Mouse (Mus musculus): ENCODE results near the gene Phox2a.

Gene Phox2a

DNA sequence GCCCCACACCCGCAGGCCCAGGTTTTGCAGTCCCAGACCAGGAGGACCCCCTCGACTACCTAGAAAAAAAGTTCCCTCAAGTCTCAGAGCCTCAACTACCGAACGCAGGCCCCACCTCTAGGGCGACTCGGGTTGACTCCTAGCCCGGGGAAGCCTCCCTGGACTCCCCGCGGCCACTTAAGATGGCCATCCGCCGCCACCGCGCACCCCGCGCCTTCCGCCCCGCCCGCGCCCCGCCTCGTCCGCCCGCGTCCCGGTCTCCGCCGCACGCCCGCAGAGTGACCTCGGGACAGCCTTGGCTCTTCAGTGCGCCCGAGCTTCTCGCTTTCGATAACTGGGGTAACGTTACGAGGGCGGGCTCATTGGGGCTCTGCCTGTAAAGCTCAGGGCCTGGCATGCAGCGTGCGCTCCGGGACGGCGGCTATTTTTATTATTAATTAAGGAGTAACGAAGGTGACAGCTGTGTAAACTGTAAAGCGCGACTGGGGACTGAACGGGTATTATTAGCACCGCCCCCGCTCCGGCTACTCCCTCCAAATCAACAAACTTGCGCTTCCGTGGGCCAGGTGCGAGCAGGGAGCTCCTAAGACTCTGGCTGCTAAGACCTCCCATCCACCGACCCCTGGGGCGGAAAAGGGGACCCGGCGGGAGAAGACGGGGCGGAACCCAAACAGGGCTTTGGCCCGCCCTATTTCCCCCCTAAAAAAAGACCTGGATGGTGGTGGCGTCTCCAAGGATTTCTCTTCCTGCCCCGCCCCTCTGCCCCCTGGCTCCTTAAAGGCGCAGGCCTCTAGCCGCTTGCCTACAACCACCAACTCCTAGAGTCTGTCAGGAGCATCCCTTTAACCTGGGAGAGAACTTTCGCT lies 19.7 kb downstream of the Phox2a start, which contains the start of gene Inppl1:
Gene Inppl1, minus strand, starts transcription at position 624 of the 866 bp plus-strand sequence.
- peak; percentile 70 for DNase-seq (ENCODE audit: low read depth)

DNA sequence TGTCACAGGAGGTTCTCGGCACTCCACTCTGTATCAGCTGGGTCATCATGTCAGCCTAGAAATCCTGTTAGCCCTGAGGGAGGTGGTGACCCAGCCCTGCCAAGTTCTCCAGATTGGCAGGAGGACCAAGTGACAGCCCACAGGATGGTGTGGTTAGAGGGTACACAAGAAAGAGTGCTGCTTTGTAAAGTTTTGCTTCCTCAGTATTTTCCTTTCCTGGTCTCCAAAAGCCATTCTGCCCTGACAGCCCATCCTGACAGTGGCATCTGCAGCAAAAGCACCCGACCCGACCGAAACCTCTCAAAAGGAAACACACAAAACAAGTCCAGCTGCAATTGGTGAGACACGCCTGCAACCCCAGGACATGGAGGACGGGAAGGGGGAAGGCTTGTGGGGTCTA lies 26.1 kb downstream of the Phox2a start:
- DNase-seq (ENCODE audit: low read depth): no peak

DNA sequence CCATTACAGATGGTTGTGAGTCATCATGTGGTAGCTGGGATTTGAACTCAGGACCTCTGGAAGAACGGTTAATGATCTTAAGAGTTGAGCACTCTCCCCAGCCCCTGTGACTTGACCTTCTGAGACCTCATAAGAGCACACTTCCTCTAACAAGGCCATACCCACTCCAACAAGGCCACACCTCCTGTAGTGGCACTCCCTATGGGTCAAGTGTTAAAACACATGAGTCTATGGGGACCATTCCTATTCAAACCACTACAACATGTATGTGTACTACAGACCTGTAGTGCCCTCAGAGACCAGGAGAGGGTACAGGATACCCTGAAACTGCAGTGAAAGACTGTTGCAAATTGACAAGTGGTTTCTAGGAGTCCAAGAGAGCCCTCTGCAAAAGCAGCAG lies 29.8 kb downstream of the Phox2a start:
- no peak for DNase-seq (ENCODE audit: low read depth)

DNA sequence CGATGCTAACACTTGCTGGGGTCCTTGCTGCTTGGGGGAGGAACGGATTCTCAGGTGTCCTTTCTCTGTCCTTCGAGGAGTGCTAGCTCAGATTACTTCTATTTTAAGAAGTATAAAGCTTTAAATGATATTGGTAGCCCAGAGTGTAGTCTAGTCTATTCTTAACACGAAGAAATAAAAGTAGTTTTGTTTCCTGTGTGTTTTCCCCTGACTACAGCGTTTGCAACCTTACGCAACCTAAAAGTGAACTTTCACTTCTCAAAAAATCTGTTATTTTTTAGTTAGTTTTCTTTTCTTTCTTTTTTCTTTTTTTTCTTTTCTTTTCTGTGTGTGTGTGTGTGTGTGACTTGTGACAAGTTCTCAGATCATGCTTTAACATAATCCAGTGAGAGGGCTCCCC lies 33.6 kb downstream of the Phox2a start:
- DNase-seq (ENCODE audit: low read depth): no peak

DNA sequence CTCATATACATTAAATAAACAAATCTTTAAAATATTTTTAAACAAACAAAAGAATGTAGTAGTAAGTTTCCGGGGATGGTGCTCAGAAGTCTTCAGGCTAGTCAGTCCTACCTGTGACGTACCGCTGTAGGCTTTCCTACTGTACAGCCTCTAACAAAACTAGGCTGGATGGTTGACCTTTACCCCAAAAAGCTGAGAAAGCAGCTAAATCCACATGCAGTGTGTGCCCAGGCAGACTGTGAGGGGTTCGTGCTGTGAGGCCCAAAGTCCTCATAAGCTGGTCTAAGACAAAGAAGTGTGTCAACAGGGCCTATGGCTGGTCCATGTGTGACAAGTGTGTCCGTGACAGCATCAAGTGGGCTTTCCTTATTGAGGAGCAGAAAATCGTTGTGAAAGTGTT lies 34.7 kb downstream of the Phox2a start:
- no peak for DNase-seq (ENCODE audit: low read depth)

DNA sequence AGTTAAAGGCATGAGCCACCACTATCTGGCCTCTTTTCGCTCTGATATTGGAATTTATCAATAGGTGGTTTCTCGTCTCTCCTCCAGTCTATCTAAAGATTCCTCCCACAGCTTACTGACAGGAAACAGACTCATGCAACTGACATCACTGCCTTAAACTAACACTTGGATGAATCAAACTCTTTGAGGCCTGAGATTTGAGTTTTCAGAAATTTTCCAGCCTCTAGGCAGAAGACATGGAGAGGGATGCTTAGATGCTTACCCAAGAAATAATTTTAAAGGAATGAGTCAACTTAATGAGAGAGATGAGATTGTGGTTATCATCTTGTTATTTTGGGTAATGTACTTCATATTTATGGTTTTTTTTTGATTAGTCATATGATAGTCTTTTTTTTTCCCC lies 35.7 kb downstream of the Phox2a start:
- no peak for DNase-seq (ENCODE audit: low read depth)

DNA sequence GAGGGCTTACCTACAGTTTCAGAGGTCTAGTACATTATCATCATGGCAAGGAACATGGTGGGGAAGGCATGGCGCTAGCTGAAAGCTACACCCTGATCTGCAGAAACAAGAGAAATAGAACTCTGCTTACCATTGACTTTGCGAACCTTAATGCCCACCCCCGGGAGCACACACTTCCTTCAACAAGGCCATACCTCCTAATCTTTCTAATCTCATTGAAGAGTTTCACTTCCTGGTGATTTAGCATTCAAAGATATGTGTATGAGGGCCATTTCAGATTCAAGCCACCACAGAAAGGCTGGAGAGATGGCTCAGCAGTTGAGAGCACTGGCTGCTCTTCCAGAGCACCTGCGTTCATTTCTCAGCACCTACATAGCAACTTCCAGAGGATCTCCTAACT lies 39.0 kb downstream of the Phox2a start, which contains the start of gene Folr2:
Gene Folr2, minus strand, starts transcription at position 101 of the 400 bp plus-strand sequence.
- no peak for DNase-seq (ENCODE audit: low read depth)

DNA sequence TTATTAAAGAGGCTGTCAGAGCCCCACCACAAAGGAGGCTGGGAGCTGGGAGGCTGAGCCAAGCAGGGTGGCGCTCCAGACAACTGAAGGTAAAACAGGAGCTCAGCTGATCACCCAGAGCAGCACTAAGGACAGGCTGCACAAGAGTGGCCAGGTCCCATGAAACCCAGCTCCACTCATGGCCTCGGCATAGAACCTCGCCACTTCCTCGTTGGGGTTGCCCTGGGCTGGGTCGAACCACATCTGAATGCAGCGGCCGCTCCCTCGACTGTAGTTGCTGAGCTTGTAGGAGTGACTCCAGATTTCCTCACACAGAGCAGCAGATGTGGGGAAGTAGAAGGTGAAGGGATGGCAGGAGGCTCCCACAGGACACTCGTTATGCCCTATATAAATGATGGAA lies 40.2 kb downstream of the Phox2a start:
- DNase-seq (ENCODE audit: low read depth): no peak

DNA sequence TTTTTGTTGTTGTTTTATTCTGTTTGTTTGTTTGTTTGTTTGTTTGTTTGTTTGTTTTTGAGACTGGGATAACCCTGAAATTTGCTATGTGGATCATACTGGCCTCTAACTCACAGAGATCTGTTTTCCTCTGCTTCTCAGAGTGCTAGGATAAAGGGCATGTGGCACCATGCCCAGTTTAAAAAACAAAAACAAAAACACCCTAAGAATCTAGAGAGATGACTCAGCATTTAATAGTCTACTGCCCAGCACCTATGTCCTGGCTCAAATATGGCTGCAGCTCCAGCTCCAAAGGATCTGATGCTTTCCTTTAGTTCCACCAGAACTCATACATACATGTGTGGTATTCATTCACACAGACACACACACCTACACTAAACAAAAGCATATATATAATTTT lies 42.9 kb downstream of the Phox2a start:
- no peak for DNase-seq (ENCODE audit: low read depth)

DNA sequence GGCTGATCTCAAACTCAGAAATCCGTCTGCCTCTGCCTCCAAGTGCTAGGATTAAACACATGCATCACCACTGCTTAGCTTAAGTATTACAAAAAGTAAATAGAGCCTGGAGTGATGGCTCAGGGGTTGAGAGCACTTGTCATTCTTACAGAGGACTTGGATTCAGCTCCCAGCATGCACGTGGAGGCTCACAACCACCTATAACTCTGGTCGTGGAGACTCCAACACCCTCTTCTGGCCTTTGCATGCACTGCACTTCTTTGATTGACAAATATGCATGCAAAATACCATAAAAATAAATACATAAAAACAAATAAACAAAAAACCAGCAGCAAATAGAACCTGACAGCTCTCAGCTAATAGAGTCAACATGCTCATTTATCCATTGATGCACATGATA lies 44.2 kb downstream of the Phox2a start:
- DNase-seq (ENCODE audit: low read depth): no peak

DNA sequence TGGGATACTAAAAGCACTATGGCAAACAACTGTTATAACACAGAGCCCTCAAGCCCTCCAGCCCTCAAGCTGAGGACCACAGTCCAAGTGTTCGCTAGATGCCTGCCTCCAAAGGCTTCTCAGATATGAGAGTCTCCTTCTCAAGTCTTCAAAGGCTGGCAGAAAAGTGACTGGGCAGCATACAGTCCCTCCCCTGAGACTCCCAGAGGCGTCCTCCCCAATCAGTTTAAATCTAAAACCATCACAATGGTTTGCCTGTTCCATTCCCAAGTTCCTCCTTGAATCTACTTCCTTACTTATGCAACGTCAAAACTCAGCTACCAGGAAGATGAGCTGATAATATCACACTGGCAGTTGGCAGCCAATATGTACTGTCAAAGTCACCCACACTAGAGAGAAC lies 45.3 kb downstream of the Phox2a start, which contains the start of gene Anapc15:
Gene Anapc15, plus strand, starts transcription at position 301 of the 400 bp plus-strand sequence.
- DNase-seq (ENCODE audit: low read depth): no peak

DNA sequence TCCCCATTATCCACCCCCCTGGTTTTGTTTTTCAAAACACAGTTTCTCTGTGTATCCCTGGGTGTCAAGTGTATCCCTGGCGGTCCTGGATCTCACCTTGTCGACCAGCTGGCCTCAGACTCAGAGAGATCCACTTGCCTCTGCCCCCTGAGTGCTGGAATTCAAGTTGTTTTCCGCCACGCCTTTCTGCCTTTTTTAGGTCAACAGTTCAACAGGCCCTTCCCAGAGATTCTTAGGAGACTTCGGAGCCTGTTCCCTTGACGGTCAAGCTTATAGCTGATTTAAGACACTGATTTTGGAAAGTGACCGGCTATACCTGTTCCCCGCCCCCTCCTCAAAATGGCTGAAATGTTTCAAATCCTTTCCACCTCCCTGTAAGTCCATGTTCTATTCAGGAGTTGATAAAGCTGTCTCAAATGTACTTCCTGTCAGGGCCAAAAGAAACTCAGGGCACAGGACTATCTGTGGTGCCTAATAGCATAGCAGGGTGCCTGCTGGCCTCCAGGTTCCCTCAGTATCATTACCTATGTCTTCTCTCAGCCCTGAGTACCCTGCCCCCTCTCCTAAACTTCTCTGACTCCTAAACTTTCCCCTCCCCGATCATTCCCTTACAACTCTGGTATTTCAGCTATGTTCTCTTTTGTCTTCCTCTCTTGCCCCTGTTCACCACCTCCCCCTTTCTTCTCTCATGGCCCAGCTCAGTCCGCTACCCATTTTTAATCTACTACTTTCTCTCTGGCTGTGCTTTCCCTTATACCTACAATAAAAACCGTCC lies 48.6 kb downstream of the Phox2a start:
- DNase-seq (ENCODE audit: low read depth): no peak

DNA sequence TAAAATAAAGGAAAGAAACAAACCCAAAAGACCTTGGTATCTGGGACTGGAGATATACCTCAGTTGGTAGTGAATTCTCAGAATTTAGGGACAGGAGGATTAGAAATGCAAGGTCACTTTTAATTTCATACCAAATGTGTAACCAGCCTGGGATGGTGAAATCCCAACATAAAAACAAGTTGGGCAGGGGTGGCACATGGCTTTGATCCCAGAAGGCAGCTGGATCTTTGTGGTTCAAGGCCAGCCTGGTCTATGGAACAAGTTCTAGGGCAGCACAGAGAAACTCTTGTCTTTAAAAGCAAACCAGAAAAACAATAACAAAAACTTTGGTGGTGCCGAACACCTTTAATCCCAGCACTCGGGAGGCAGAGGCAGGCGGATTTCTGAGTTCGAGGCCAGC lies 49.4 kb downstream of the Phox2a start:
- DNase-seq (ENCODE audit: low read depth): no peak

DNA sequence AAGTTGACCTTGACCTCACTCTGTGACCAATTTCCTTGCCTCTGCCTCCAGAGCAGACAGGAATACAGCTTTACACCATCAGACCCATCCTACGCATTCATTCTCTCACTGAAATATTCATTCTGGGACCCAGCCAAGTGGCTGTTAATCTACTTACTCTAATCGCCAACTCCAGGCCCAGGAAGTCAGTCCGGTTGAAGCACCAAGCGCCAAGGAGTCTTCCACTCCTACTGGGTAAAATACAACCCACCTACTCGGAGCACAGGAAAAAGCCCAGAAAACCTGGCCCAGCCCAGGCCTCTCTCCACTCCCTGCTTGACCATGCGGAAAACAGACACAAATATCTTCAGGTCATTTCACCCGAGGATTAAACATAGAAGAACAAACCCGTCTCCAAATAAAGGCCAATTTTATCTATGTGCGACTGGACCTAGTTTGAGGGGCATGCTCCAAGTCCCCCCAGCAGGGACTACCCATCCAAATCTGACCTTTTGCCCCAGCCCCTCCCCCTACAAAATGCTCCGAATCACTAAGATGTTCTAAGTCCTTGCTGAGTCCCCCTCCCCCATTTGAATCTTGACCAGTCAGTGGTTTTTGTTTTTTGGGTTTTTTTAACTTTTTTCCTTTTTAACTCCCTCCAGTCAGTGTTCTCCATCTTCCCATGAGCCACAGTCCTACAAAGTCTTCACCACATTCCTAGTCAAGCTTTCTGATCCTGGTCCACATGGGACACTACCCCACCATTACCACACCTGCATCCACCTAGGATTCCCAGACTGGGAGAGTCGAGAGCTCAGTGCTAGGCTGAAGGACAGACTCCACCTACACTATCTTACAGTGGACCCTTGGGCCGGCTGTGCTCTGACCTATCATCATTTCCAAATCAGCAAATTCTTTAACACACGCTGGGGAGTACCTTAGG lies 50.4 kb downstream of the Phox2a start:
- no peak for DNase-seq (ENCODE audit: low read depth)

DNA sequence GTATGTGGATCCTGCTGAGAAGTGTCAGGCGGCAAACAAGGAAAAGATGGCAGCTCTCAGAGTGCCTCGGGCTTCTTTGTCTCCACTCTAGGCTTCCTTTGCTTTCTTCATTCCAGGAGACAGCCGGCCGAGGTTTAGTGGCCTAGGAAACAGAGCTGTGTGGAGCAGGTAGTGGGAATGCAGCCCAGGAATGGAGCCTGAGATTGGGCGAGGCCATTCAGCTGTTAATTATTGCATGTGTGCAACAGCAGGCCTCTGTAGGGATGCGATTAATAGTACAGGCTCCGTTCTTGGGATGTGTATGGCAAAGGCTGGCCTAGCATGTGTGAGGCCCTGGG lies 51.0 kb downstream of the Phox2a start:
- DNase-seq (ENCODE audit: low read depth): no peak

DNA sequence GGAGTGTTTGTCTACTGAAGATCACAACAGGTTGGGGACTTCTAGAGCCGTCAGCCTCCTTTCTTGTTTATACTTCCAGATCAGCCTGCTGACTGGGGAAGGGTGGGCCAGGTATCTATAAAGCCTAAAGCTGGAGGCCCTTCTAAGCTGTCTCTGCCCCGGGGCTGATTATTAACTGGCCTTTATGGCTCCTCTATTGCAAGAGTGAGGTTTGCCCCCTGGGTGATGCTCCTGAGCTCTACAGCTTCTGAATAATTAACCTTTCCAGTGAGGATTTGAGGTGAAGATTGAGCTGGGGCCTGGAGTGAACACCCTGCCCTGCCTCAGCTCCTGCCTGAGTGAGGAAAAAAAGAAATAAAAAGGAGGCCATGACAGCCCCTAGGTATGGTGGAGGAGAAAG lies 52.5 kb downstream of the Phox2a start, which contains the start of gene Folr1:
Gene Folr1, minus strand, starts transcription at position 160 of the 400 bp plus-strand sequence.
- DNase-seq (ENCODE audit: low read depth): no peak

DNA sequence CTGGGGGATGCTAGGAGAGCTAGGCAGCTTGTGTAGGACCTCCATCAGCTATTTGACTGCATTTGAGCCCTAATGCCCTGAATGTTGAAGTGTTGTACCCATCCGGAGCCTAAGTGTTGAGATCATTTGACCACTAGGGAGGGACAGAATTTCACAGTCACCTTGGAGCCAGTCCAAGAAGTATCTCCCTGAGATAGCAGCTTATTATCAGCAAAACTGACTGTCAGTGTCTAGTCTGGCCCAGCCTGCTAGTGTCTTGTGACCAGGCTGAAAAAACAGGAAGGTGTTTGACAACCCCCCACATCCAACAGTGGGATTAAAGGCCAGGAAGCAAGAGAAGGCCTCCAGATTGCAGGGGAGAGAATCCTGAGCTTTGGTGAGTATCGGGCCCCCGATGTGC lies 53.2 kb downstream of the Phox2a start:
- no peak for DNase-seq (ENCODE audit: low read depth)

All from fibroblast of lung, adult 2 months (primary cell).